Mouse (Mus musculus): ENCODE data around the gene Coro1c. TPM values are rescaled to one million over a fixed set of nuclear protein-coding genes. Genes with fewer than 3 reads are reported as not detected.

Coro1c gene
- total and polyA plus RNA-seq, 3 experiments = 66.1 to 87.4 (median 69.9) TPM

DNA sequence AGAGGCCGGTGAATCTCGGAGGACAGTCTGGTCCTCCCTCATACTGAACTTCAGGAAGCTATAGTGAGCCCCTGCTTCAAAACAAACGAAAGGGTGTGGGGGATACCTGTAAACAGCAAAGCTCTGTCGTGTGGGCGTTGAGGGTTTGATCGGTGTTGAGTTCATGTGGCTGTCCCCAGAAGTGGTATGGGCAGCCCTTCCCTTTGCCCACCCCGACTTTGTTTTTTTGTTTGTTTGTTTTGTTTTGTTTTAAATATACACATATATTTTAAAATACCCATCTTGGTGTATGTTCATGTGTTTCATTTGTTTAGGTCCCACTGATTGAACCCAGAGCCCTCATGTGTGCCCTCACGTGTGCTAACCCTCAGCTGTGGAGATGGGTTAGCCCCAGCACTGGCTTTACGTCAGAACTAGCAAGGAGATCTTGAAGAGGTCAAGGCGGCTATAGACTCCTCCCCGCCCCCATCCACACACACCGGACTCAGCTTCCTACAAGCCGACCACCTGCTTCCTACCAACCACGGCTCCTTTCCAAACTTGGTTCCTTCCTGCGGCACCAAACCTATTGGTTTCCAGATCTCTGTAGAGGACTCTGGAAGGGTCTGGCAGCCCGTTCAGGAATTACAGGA, 75.1 kb downstream of the Coro1c start:
- Histone ChIP-seq H3K79me2 (replicated peaks; ENCODE audit: control insufficient read depth, extremely low read depth, insufficient read depth, poor library complexity, severe bottlenecking) (no peaks in the 10 kb centered on the region), H3K27ac (ENCODE audit: insufficient read depth, low read depth) (peak overlapping the region; percentile 27; the same call in 1 of the 2 replicates), H3K4me1 (ENCODE audit: control insufficient read depth in 1 of 2, insufficient read depth in 2 of 2) (peaks cover 20 to 72% of the 10 kb centered on the region in 2 experiments), H3K4me2 (ENCODE audit: insufficient read depth, low read depth, poor library complexity, severe bottlenecking) (no peak overlapping the region), H3K36me3 (replicated peaks in 1 of 2; ENCODE audit: control insufficient read depth in 1 of 2, insufficient read depth in 1 of 2, low read length in 1 of 2) (peaks cover 0 to 7% of the 10 kb centered on the region in 2 experiments), H3K9ac (ENCODE audit: insufficient read depth, low read depth) (no peak overlapping the region), H3K4me3 (replicated peaks in 1 of 3; ENCODE audit: low read depth in 2 of 3, low read length in 2 of 3, poor library complexity in 1 of 3) (no peak overlapping the region), H3K27me3 (replicated peaks) (no peaks in the 10 kb centered on the region), H3K9me3 (replicated peaks; ENCODE audit: low read length) (no peaks in the 10 kb centered on the region)
- dilution Hi-C loops (cut with MboI; ENCODE audit: extremely low pct_ligation_motif_present, extremely low pct_unique_long_range_greater_than_20kb, low sequenced_read_pairs) = no loop called here
- in situ Hi-C loops (cut with MboI; ENCODE audit: low pct_ligation_motif_present, low pct_unique_long_range_greater_than_20kb, low sequenced_read_pairs) = loop anchor here (10.0 kb wide), 1 partner anchor 59 kb away; the partner anchor contains the start of genes Iscu and Sart3
- DNase-seq (ENCODE audit: extremely low read depth) = no peak
- 0 out of 2 replicates have a peak, but pooled peaks have one; percentile 32 for TF ChIP-seq CHD2 (IDR thresholded peaks at IDR 0.05; ENCODE audit: low read length)
- TF ChIP-seq BHLHE40 (IDR thresholded peaks at IDR 0.05; ENCODE audit: low read depth, low read length) = peak; percentile 75
- no peak for TF ChIP-seq NELFE (IDR thresholded peaks at IDR 0.05; ENCODE audit: low read depth, low read length)
- peak; percentile 62 for TF ChIP-seq ETS1 (conservative IDR thresholded peaks at IDR 0.05; ENCODE audit: low read depth, low read length)

DNA sequence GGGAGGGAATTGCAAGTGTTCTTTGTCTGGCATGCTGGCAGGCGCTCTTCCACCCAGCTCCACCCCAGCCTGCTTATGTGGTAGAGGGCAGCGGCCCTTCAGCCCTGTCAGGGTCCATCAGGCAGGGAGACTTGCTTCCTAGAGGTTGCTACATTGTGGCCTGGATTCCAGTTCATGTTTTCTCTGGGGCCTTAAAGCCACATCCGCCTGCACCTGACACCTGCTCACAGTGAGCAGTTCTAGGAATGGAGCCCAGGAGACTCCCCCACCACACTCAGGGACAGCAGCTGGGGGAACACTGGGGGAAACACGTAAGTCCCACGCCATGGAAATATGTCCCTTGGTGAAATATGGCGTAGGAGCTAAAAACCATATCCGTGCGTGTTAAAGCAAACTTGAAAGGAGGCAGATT, 76.1 kb downstream of the Coro1c start, which contains the start of gene Selplg:
Selplg (minus strand) TSS at position 155 of the 412 bp plus-strand sequence.
- dilution Hi-C loops (cut with MboI; ENCODE audit: extremely low pct_ligation_motif_present, extremely low pct_unique_long_range_greater_than_20kb, low sequenced_read_pairs) = no loop called here
- DNase-seq (ENCODE audit: extremely low read depth) = peak; percentile 95
- TF ChIP-seq SIN3A (IDR thresholded peaks at IDR 0.05; ENCODE audit: low read length) (peak; percentile 53; the same call in 1 of the 2 replicates), ZNF384 (IDR thresholded peaks at IDR 0.05; ENCODE audit: low read depth, low read length) (no peak), KAT2A (IDR thresholded peaks at IDR 0.05; ENCODE audit: insufficient replicate concordance, low read length) (0 out of 2 replicates have a peak, but pooled peaks have one; percentile 59), CHD1 (IDR thresholded peaks at IDR 0.05; ENCODE audit: low read depth, low read length) (0 out of 2 replicates have a peak, but pooled peaks have one; percentile 14), JUN (IDR thresholded peaks at IDR 0.05; ENCODE audit: insufficient read depth, low read depth, low read length) (no peak), SMC3 (IDR thresholded peaks at IDR 0.05; ENCODE audit: low read depth, low read length) (no peak), MXI1 (IDR thresholded peaks at IDR 0.05; ENCODE audit: low read depth, low read length) (no peak), ETS1 (conservative IDR thresholded peaks at IDR 0.05; ENCODE audit: low read depth, low read length) (peak; percentile 99), TCF12 (IDR thresholded peaks at IDR 0.05; ENCODE audit: low read depth, low read length) (peak; percentile 100), ELF1 (IDR thresholded peaks at IDR 0.05; ENCODE audit: low read depth, low read length) (peak; percentile 50; the same call in 1 of the 2 replicates), NRF1 (IDR thresholded peaks at IDR 0.05; ENCODE audit: low read depth, low read length) (peak; percentile 36; the same call in 1 of the 2 replicates), MYC (IDR thresholded peaks at IDR 0.05; ENCODE audit: low read depth, low read length) (peak; percentile 78; the same call in 1 of the 2 replicates), ZKSCAN1 (IDR thresholded peaks at IDR 0.05; ENCODE audit: borderline replicate concordance, low read depth, low read length) (no peak), CTCF (conservative IDR thresholded peaks at IDR 0.05 in 1 of 2, IDR thresholded peaks at IDR 0.05 in 1 of 2; ENCODE audit: low read depth in 2 of 2, low read length in 2 of 2) (no peak), ZC3H11A (IDR thresholded peaks at IDR 0.05; ENCODE audit: low read depth, low read length) (no peak), MAFK (IDR thresholded peaks at IDR 0.05; ENCODE audit: insufficient replicate concordance, low read length) (0 out of 2 replicates have a peak, but pooled peaks have one; percentile 42), HCFC1 (IDR thresholded peaks at IDR 0.05; ENCODE audit: low read depth, low read length) (peak; percentile 47; the same call in 1 of the 2 replicates), MEF2A (IDR thresholded peaks at IDR 0.05; ENCODE audit: borderline replicate concordance, low read depth, low read length) (peak; percentile 86), CHD2 (IDR thresholded peaks at IDR 0.05; ENCODE audit: low read length) (peak; percentile 89), USF2 (conservative IDR thresholded peaks at IDR 0.05; ENCODE audit: low read depth, low read length) (no peak), PAX5 (IDR thresholded peaks at IDR 0.05; ENCODE audit: low read length) (no peak), USF1 (IDR thresholded peaks at IDR 0.05; ENCODE audit: low read depth, low read length) (no peak), MAX (IDR thresholded peaks at IDR 0.05; ENCODE audit: low read length) (peak; percentile 55), RCOR1 (conservative IDR thresholded peaks at IDR 0.05; ENCODE audit: low read depth, low read length) (peak; percentile 88), EP300 (IDR thresholded peaks at IDR 0.05; ENCODE audit: low read length) (peak; percentile 95), MAZ (IDR thresholded peaks at IDR 0.05; ENCODE audit: low read depth, low read length) (peak; percentile 80), BHLHE40 (IDR thresholded peaks at IDR 0.05; ENCODE audit: low read depth, low read length) (peak; percentile 89), NELFE (IDR thresholded peaks at IDR 0.05; ENCODE audit: low read depth, low read length) (no peak), JUND (conservative IDR thresholded peaks at IDR 0.05; ENCODE audit: low read depth, low read length) (no peak), RAD21 (IDR thresholded peaks at IDR 0.05; ENCODE audit: low read depth, low read length) (no peak)

More for the DNA sequence above, 76.1 kb downstream of the Coro1c start, which contains the start of gene Selplg:
- H3K36me3 ChIP-seq (replicated peaks in 1 of 2; ENCODE audit: control insufficient read depth in 1 of 2, insufficient read depth in 1 of 2, low read length in 1 of 2) = peaks cover 0 to 6% of the 10 kb centered on the region in 2 experiments
- no peaks in the 10 kb centered on the region for H3K79me2 ChIP-seq (replicated peaks; ENCODE audit: control insufficient read depth, extremely low read depth, insufficient read depth, poor library complexity, severe bottlenecking)
- peak within 1 kb of the TSS; percentile 17 for H3K4me2 ChIP-seq (ENCODE audit: insufficient read depth, low read depth, poor library complexity, severe bottlenecking)
- in situ Hi-C loops (cut with MboI; ENCODE audit: low pct_ligation_motif_present, low pct_unique_long_range_greater_than_20kb, low sequenced_read_pairs) = loop anchor here (10.0 kb wide), 1 partner anchor 58 kb away; the partner anchor contains the start of genes Iscu and Sart3
- H3K4me3 ChIP-seq (replicated peaks in 1 of 3; ENCODE audit: low read depth in 2 of 3, low read length in 2 of 3, poor library complexity in 1 of 3) = peak within 1 kb of the TSS; percentile 36 to 68 (median 50)
- H3K27me3 ChIP-seq (replicated peaks) = no peaks in the 10 kb centered on the region
- no peaks in the 10 kb centered on the region for H3K9me3 ChIP-seq (replicated peaks; ENCODE audit: low read length)
- H3K27ac ChIP-seq (ENCODE audit: insufficient read depth, low read depth) = peak within 1 kb of the TSS; percentile 90
- peaks cover 24 to 79% of the 10 kb centered on the region in 2 experiments for H3K4me1 ChIP-seq (ENCODE audit: control insufficient read depth in 1 of 2, insufficient read depth in 2 of 2)
- peak within 1 kb of the TSS; percentile 26; the same call in 1 of the 2 replicates for H3K9ac ChIP-seq (ENCODE audit: insufficient read depth, low read depth)

Data from CH12.LX (cell line).